Mouse (Mus musculus) embryonic facial prominence, embryonic 11.5 days (tissue): Measurements from ENCODE around the gene Rab5c. TPM values are rescaled to one million over a fixed set of nuclear protein-coding genes. Genes with fewer than 3 reads are reported as not detected.

Source experiments
- ATAC-seq: fragments of 200-750 bp; cut with Nextera tagmentation; replicated peaks from 2 replicates; pipeline ENCODE4 v1.8.0; 2017; ENCODE audit warnings: low read depth; ENCODE audit not compliant: insufficient number of reproducible peaks, low FRiP score, low TSS enrichment
- DNase-seq: peaks from one replicate; pipeline ENCODE4 v3.0.0-alpha.2; 2015; ENCODE audit warnings: low spot score
- H3K27ac ChIP-seq: fragments of 300-500 bp; sonication (generic); replicated peaks from 2 replicates; pipeline ENCODE4 v1.5.1; 2014; ENCODE audit warnings: mild to moderate bottlenecking, low read depth, low read length, control low read depth
- H3K27me3 ChIP-seq: fragments of 300-500 bp; sonication (generic); 2 replicates; pipeline ENCODE4 v1.6.1; 2014; ENCODE audit warnings: mild to moderate bottlenecking, low read length, moderate library complexity, mixed read lengths; ENCODE audit not compliant: control insufficient read depth, insufficient read depth
- H3K36me3 ChIP-seq: fragments of 300-500 bp; sonication (generic); replicated peaks from 2 replicates; pipeline ENCODE4 v1.6.1; 2014; ENCODE audit warnings: low read depth, mild to moderate bottlenecking, low read length, moderate library complexity, mixed read lengths; ENCODE audit not compliant: control insufficient read depth, insufficient read depth
- H3K4me1 ChIP-seq: fragments of 300-500 bp; sonication (generic); 2 replicates; pipeline ENCODE4 v1.6.1; 2014; ENCODE audit warnings: low read length, mixed read lengths; ENCODE audit not compliant: control insufficient read depth, insufficient read depth
- H3K4me2 ChIP-seq: fragments of 300-500 bp; sonication (generic); 2 replicates; pipeline ENCODE4 v1.6.1; 2014; ENCODE audit warnings: low read depth, mild to moderate bottlenecking, control low read depth, low read length, moderate library complexity
- H3K4me3 ChIP-seq: fragments of 300-500 bp; sonication (generic); 2 replicates; pipeline ENCODE4 v1.5.1; 2014; ENCODE audit warnings: low read depth, low read length, control low read depth
- H3K9ac ChIP-seq: fragments of 300-500 bp; sonication (generic); replicated peaks from 2 replicates; pipeline ENCODE4 v1.6.1; 2014; ENCODE audit warnings: mild to moderate bottlenecking, control low read depth, low read length
- H3K9me3 ChIP-seq: fragments of 300-500 bp; sonication (generic); replicated peaks from 2 replicates; pipeline ENCODE4 v1.6.1; 2016; ENCODE audit warnings: mild to moderate bottlenecking, low read length, inconsistent platforms, mixed read lengths; ENCODE audit not compliant: control insufficient read depth
- WGBS: fragments of 180-500 bp; shearing (Covaris S2); extraction: QIAGEN DNeasy Blood & Tissue Kit; methylation state at CpG from one replicate; pipeline ENCODE4 v1.1.7; 2014; 5-methylcytosine and 5-hydroxymethylcytosine counted together
- polyA plus RNA-seq: library from polyadenylated mRNA; unstranded; fragments of >200 nt; fragmentation: Nextera tagmentation; extraction: Ambion mirVana; gene quantifications from 2 replicates; pipeline ENCODE4 v1.2.1, GENCODE M21; 2014

Rab5c gene
- polyA plus RNA-seq, 1 experiment from 2014 or later: 76.6 TPM

GRCm38 (mm10) chr11:100673169-100673568, 64.8 kb downstream of the Rab5c start:
- Histone ChIP-seq H3K4me1 (no peaks in the 10 kb centered on the region), H3K9me3 (no peaks in the 10 kb centered on the region), H3K4me3 (peak overlapping the region; percentile 6; the same call in 1 of the 2 replicates), H3K27ac (no peak overlapping the region), H3K9ac (peak overlapping the region; percentile 61), H3K27me3 (no peaks in the 10 kb centered on the region), H3K36me3 (no peaks in the 10 kb centered on the region), H3K4me2 (peak overlapping the region; percentile 38)
- DNase-seq: peak; percentile 35
- ATAC-seq: no peak
- 1% methylated on average over 23 of the region's 23 CpGs for WGBS

DNA sequence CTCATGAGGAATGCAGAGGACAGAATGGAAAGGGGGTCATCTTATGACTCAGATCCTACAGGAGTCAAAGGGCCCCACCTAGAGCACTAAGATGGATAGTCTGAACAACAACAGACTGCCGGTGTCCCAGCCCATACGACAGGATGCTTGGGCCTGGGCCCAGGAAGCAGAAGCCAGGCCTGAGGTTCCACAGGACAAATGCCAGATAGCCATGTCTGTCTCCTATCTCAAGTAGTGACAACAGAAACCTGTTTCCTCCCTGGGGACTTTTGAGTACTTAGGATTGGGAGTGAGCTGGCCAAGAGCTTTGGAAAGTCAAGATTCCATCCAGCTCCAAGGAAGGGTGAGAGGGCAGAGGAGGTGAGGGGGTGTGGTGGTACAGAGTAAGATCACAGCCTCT, 66.1 kb downstream of the Rab5c start:
- 89% methylated on average over 2 of the region's 2 CpGs for WGBS
- ATAC-seq: no peak

DNA sequence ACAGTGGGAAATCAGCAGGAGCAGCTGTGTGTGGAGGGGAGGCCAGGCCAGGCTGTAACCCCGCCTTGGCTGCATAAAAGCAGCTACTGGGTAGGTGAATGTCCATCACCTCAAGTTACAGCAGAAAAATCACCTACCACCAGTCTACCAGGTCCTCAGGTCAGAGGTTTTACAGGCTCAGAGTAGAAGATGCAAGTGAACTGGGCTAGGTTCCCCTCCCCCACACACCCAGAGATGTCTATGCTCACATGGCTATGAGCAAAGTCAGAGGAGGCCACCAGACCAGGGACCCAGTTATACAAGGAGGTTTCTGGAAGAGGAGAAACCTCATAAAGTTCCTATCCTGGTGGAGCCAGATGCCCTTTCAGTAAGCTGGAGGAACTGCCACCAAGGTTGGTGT, 67.0 kb downstream of the Rab5c start:
- ATAC-seq (no peak), DNase-seq (no peak)
- Histone ChIP-seq H3K9me3 (no peaks in the 10 kb centered on the region), H3K4me1 (no peaks in the 10 kb centered on the region), H3K9ac (no peak overlapping the region), H3K27ac (no peak overlapping the region), H3K27me3 (no peaks in the 10 kb centered on the region), H3K4me2 (no peak overlapping the region), H3K4me3 (no peak overlapping the region), H3K36me3 (no peaks in the 10 kb centered on the region)
- WGBS: 83% methylated on average over 1 of the region's 1 CpGs

More for the DNA sequence above, 66.1 kb downstream of the Rab5c start:
- Histone ChIP-seq H3K4me1 (no peaks in the 10 kb centered on the region), H3K27me3 (no peaks in the 10 kb centered on the region), H3K27ac (no peak overlapping the region), H3K36me3 (no peaks in the 10 kb centered on the region), H3K9ac (no peak overlapping the region), H3K9me3 (no peaks in the 10 kb centered on the region), H3K4me2 (no peak overlapping the region), H3K4me3 (no peak overlapping the region)
- DNase-seq: no peak

Other genes starting within 250 kb of the Rab5c start
- gene Acly, start 210.2 kb downstream of the Rab5c start, polyA plus RNA-seq: 200 and 210 TPM in 2 replicates
- 0.79 and 1.4 TPM in 2 replicates for gene Ttc25, start 192.6 kb downstream of the Rab5c start, polyA plus RNA-seq
- 20.0 and 23.6 TPM in 2 replicates for gene Cnp, start 163.3 kb downstream of the Rab5c start, polyA plus RNA-seq
- 79.5 and 93.0 TPM in 2 replicates for gene Nkiras2, start 119.0 kb downstream of the Rab5c start, polyA plus RNA-seq
- 80.0 and 83.9 TPM in 2 replicates for gene Dnajc7, start 118.0 kb downstream of the Rab5c start, polyA plus RNA-seq
- gene Zfp385c, start 45.8 kb downstream of the Rab5c start, polyA plus RNA-seq: 0.53 and 1.2 TPM in 2 replicates
- gene Dhx58, start 33.9 kb downstream of the Rab5c start, polyA plus RNA-seq: 1.2 and 1.8 TPM in 2 replicates
- gene Kat2a, start 25.8 kb downstream of the Rab5c start, polyA plus RNA-seq: 49.9 and 55.9 TPM in 2 replicates
- not detected in 2 replicates for gene Hspb9, start 24.4 kb downstream of the Rab5c start, polyA plus RNA-seq
- 0.50 and 0.56 TPM in 2 replicates for gene Kcnh4, start 21.7 kb upstream of the Rab5c start, polyA plus RNA-seq
- gene Hcrt, start 24.7 kb upstream of the Rab5c start, polyA plus RNA-seq: not detected in 2 replicates
- 1.4 and 1.5 TPM in 2 replicates for gene Ghdc, start 32.7 kb upstream of the Rab5c start, polyA plus RNA-seq
- gene Stat5b, start 112.5 kb upstream of the Rab5c start, polyA plus RNA-seq: 17.9 and 18.1 TPM in 2 replicates
- 1.6 and 1.9 TPM in 2 replicates for gene Stat5a, start 121.1 kb upstream of the Rab5c start, polyA plus RNA-seq
- 22.5 and 23.5 TPM in 2 replicates for gene Stat3, start 201.3 kb upstream of the Rab5c start, polyA plus RNA-seq
- 14.7 and 16.3 TPM in 2 replicates for gene Cavin1, start 232.7 kb upstream of the Rab5c start, polyA plus RNA-seq